Mouse (Mus musculus): ENCODE measurements around the gene Zfp184.

DNA sequence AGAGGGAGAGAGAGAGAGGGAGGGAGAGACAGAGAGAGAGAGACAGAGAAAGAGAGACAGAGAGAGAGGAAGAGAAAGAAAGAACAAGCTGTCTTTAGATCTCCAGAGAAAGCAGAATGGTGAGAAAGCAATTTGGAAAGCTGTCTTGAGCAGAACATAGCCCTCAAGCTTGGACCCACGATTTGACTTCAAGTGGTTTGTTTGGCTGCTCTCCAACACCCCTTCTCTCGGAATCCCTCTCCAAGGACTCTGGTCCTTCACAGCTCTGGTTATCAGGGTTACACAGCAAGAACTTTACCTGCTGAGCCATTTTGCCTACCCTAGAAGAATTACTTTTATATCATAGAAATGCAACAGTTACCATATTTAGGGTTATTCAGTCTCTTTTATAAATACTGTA, 24.9 kb downstream of the Zfp184 start:
- TF ChIP-seq CTCF (IDR thresholded peaks at IDR 0.05; ENCODE audit: borderline replicate concordance, extremely low read depth, insufficient read depth, insufficient read length) (no peak), POLR2A (IDR thresholded peaks at IDR 0.05; ENCODE audit: borderline replicate concordance, extremely low read depth, insufficient read depth, insufficient read length, poor library complexity, severe bottlenecking) (no peak)
